Mouse (Mus musculus): ENCODE measurements around the gene Igfals.

- TF ChIP-seq CTCF (IDR thresholded peaks at IDR 0.05; ENCODE audit: low read depth, low read length) (no peak), POLR2A (IDR thresholded peaks at IDR 0.05; ENCODE audit: insufficient read depth, low read length) (no peak), EP300 (IDR thresholded peaks at IDR 0.05; ENCODE audit: insufficient read depth, low read depth, low read length) (no peak)
Measured at GRCm38 (mm10) chr17:24840341-24840740, 25.5 kb upstream of the Igfals start.
